Mouse (Mus musculus): ENCODE measurements at regions not wholly inside any gene's neighbourhood (a gene's known extent, or its start where the extent isn't known, plus 50 kb on each side); places are given as distances from the start of the nearest gene placed in this dataset.

DNA sequence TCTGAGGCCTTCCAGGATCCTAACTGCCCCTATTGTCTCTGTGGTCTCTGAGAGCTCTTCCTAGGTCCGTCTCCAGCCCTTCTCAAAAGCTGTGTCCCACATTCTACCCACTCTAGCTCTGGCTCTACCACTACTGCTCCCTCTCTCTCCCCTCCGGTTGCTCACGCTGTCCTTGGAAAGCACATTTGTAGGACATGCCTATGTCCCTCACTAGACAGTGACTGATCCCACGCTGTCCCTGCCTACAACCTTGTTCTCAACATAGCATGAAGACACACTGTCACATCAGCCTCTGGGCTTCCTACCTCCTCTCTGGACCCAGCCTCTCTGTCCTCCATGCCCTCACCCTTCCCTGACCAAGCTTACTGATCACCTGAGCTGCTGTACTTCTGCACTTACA, 148.5 kb upstream of the Klf14 start:
- TF ChIP-seq POLR2A (IDR thresholded peaks at IDR 0.05; ENCODE audit: control insufficient read depth, low read depth, low read length) (no peak), CTCF (IDR thresholded peaks at IDR 0.05; ENCODE audit: control insufficient read depth, insufficient read depth, insufficient replicate concordance, low read depth, low read length) (no peak)
